Mouse (Mus musculus) cortical plate, adult 2 months (tissue): ENCODE measurements at regions not wholly inside any gene's neighbourhood (a gene's known extent, or its start where the extent isn't known, plus 50 kb on each side); places are given as distances from the start of the nearest gene placed in this dataset.

Experiments used
- CTCF ChIP-seq: fragments of 200-500 bp; IDR thresholded peaks from 2 replicates; pipeline ENCODE4 v1.5.1; 2011; ENCODE audit warnings: mild to moderate bottlenecking, control low read depth, low read length; ENCODE audit not compliant: insufficient read depth; ENCODE audit errors: extremely low read depth
- POLR2A ChIP-seq: fragments of 200-500 bp; IDR thresholded peaks from 2 replicates; pipeline ENCODE4 v1.6.1; 2011; ENCODE audit warnings: mild to moderate bottlenecking, low read length, control low read depth; ENCODE audit not compliant: insufficient read depth; ENCODE audit errors: extremely low read depth

GRCm38 (mm10) chr4:54552864-54553618 lies 391.8 kb upstream of the Zfp462 start:
- no peak for TF ChIP-seq POLR2A
- TF ChIP-seq CTCF: no peak
